Mouse (Mus musculus) small intestine, adult 2 months (tissue): ENCODE results near the gene Acox1. TPM values are rescaled to one million over a fixed set of nuclear protein-coding genes. Genes with fewer than 3 reads are reported as not detected.

Experiments used
- H3K27ac ChIP-seq: fragments of 200-500 bp; 2 replicates; pipeline ENCODE4 v1.5.1; 2012; ENCODE audit warnings: low read depth, low read length, control low read depth, inconsistent platforms; ENCODE audit not compliant: insufficient read depth
- H3K27me3 ChIP-seq: fragments of 200-500 bp; 2 replicates; pipeline ENCODE4 v1.6.1; 2012; ENCODE audit warnings: mild to moderate bottlenecking, moderate library complexity, low read length, inconsistent platforms; ENCODE audit not compliant: control insufficient read depth, insufficient read depth
- H3K36me3 ChIP-seq: fragments of 200-500 bp; 2 replicates; pipeline ENCODE4 v1.6.1; 2012; ENCODE audit warnings: mild to moderate bottlenecking, low read length, control low read depth, inconsistent platforms; ENCODE audit not compliant: control insufficient read depth, insufficient read depth
- H3K4me1 ChIP-seq: fragments of 200-500 bp; 2 replicates; pipeline ENCODE4 v1.6.1; 2012; ENCODE audit warnings: low read length, inconsistent platforms, mixed read lengths; ENCODE audit not compliant: control insufficient read depth, insufficient read depth, insufficient read length
- H3K4me3 ChIP-seq: fragments of 200-500 bp; 2 replicates; pipeline ENCODE4 v1.5.1; 2012; ENCODE audit warnings: low read depth, mild to moderate bottlenecking, control low read depth, inconsistent platforms, low read length, moderate library complexity
- CTCF ChIP-seq: fragments of 200-500 bp; IDR thresholded peaks from 2 replicates; pipeline ENCODE4 v1.5.1; 2012; ENCODE audit warnings: low read depth, mild to moderate bottlenecking, control low read depth, inconsistent platforms, low read length, moderate library complexity, mixed read lengths; ENCODE audit not compliant: insufficient replicate concordance, insufficient read length; ENCODE audit errors: extremely low read depth
- POLR2A ChIP-seq: fragments of 200-500 bp; IDR thresholded peaks from 2 replicates; pipeline ENCODE4 v1.6.1; 2012; ENCODE audit warnings: low read depth, mild to moderate bottlenecking, control low read depth, inconsistent platforms, low read length, moderate library complexity
- WGBS: fragments of 180-500 bp; shearing (Covaris S2); methylation state at CpG from one replicate; pipeline ENCODE4 v1.1.7; 2018; 5-methylcytosine and 5-hydroxymethylcytosine counted together
- polyA plus RNA-seq: library from polyadenylated mRNA; depleted of rRNA; stranded (reverse); fragments of >200 nt; gene quantifications from 2 replicates; pipeline ENCODE4 v1.2.3, GENCODE M21; 2012

Gene Acox1
- polyA plus RNA-seq, 1 experiment: 112 TPM

DNA sequence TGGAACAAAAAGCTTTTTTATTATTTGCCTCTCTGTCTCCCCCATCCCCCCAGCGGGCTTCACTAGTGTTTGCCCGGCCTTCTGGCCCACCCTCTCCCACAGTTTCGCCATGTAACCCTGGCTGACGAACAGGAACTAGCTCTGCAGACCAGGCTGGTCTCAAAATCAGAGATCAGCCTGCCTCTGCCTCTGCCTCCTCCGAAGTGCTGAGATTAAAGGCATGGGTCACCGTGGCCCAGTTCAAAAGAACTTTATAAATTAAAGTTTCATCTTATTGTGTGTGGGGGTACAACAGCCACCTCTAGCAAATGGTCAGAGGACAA lies 1.3 kb downstream of the Acox1 start:
- 80% methylated on average over 6 of the region's 6 CpGs for WGBS
- Histone ChIP-seq H3K36me3 (peaks cover 16% of the 10 kb centered on the region), H3K27ac (peak overlapping the region; percentile 70), H3K4me3 (peak overlapping the region; percentile 75), H3K27me3 (no peaks in the 10 kb centered on the region), H3K4me1 (peaks cover 15% of the 10 kb centered on the region)
- TF ChIP-seq CTCF (no peak), POLR2A (0 out of 2 replicates have a peak, but pooled peaks have one; percentile 23)

DNA sequence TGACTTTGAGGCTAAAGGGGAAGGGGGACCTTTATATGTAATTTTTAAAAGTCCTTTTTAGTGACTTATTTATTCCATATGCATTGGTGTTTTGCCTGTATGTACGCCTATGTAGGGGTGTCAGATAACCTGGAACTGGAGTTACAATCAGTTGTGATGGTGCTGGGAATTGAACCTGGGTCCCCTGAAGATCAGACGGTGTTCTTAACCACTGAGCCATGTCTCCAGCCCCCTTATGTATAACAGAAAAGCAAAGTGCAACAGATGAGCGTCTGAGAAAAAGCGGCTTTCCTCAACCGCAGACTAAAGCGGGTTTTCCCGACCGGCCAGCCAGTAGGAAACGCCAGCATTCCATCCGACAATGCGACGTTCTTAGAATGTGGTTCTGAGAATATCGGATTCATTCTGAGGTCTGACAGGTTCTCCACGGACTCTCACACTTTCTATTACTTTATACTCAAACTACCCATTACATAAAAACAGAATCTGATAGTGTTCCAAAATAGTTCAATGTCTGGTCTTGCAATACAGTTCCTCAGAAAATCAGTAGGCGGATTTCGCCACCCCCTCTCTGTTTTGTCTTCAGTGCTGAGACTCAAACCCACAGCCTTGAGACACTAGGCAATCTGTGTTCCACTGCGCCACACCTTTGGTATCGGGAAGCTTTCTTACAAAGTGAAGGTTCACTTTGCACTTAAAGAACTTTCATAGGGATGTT lies 1.8 kb downstream of the Acox1 start:
- 92% methylated on average over 18 of the region's 18 CpGs for WGBS
- peak overlapping the region; percentile 70; the same call in 1 of the 2 replicates for H3K27ac ChIP-seq
- no peaks in the 10 kb centered on the region for H3K27me3 ChIP-seq
- peaks cover 13% of the 10 kb centered on the region for H3K4me1 ChIP-seq
- no peak for TF ChIP-seq CTCF
- H3K4me3 ChIP-seq: peak overlapping the region; percentile 75
- H3K36me3 ChIP-seq: peaks cover 18% of the 10 kb centered on the region

DNA sequence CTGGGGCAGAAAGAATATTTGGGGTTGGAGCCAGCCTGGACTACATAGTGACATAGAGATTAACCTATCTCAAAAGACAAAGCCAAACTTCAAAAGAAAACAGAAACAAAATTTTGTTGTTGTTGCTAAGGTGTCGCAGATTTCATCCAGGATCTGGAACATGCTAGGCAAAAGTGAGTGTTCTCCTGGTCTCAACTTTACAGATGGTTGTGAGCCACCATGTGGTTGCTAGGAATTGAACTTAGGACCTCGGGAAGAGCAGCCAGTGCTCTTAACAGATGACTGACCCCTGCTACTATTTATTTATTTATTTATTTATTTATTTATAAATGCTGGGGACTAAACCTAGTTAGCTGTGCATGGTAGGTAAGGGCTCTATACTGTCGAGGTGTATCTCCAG lies 2.5 kb downstream of the Acox1 start:
- TF ChIP-seq CTCF: no peak
- no peak for TF ChIP-seq POLR2A
- no peak overlapping the region for H3K4me3 ChIP-seq
- peak overlapping the region; percentile 9; the same call in 1 of the 2 replicates for H3K27ac ChIP-seq
- WGBS: 64% methylated on average over 3 of the region's 3 CpGs
- H3K27me3 ChIP-seq: no peaks in the 10 kb centered on the region
- H3K4me1 ChIP-seq: peaks cover 12% of the 10 kb centered on the region
- H3K36me3 ChIP-seq: peaks cover 20% of the 10 kb centered on the region

DNA sequence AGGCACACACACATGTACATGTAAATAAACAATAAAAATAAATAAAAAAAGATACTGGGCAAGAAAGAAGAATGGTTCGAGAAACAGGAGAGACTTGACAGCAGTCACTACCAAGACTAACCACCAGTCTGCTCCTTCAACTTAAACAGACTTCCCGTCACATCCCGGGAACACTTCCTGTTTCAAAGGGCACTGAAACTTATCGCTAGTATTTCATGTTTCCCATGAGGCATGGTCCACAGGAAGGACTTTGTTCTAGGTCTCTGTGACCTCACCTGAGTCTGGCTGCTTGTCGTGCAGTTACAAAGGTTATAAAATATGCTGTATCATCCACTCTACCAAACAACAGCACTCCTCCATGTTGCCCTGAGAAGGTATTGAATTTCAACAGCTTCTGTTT lies 3.6 kb downstream of the Acox1 start:
- Histone ChIP-seq H3K4me1 (peaks cover 9% of the 10 kb centered on the region), H3K36me3 (peaks cover 26% of the 10 kb centered on the region), H3K27ac (peak overlapping the region; percentile 83), H3K4me3 (peak overlapping the region; percentile 45), H3K27me3 (no peaks in the 10 kb centered on the region)
- 14% methylated on average over 5 of the region's 5 CpGs for WGBS
- TF ChIP-seq POLR2A (no peak), CTCF (no peak)

DNA sequence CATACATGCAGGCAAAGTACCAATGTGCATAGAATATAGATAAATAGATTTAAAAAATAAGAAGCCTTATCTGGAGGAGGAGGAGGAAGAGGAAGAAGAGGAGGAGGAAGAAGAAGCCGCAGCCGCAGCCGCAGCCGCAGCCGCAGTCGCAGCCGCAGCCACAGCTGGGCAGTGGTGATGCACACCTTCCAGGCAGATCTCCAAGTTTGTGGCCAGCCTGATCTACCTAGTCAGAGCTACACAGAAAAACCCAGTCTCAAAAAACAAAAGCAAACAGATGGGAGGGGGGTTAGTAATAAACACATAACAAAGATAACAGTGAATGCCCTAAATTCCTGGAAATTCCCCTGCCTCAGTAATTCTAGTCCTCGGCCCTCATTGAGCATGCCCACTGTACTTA lies 4.2 kb downstream of the Acox1 start:
- TF ChIP-seq POLR2A (no peak), CTCF (no peak)
- peak overlapping the region; percentile 67 for H3K27ac ChIP-seq
- peak overlapping the region; percentile 34 for H3K4me3 ChIP-seq
- 85% methylated on average over 8 of the region's 8 CpGs for WGBS
- H3K27me3 ChIP-seq: no peaks in the 10 kb centered on the region
- H3K36me3 ChIP-seq: peaks cover 30% of the 10 kb centered on the region
- H3K4me1 ChIP-seq: peaks cover 7% of the 10 kb centered on the region

DNA sequence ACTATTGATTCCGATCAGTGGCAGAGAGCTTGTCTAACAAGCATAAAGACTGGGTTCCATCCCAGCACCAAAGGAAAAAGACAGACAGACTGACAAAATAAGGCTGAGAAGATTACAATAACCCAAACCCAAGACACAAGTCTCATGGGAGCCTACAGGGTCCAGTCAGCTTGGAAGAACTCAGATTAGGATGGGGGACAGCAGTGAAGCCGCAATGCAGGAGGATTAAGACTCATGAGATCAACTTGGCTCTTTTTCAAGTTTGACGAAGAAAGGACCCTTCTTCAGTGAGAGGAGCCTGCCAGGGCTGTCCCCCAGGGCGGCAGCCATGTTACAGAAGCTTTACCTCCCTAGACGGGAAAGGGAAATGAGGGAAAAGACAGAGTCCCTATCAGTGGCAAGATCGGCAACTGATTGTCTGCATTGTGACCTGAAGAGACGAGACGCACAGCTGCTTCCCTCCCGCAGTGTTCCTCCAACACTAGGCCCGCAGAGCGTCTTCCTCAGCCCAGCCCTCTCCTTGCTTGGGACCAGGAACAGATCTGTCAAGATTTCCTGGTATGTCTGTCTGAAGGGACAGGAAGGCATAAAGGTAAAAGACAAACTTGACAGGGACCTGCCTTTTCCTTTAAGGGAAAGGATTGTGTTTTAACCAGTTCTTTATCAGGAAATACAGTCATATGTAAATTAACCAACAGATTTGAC lies 11.5 kb downstream of the Acox1 start:
- Histone ChIP-seq H3K4me3 (no peak overlapping the region), H3K4me1 (peaks cover 4% of the 10 kb centered on the region; the same call in 1 of the 2 replicates), H3K27ac (no peak overlapping the region), H3K27me3 (no peaks in the 10 kb centered on the region), H3K36me3 (peaks cover 71% of the 10 kb centered on the region)
- TF ChIP-seq POLR2A (no peak), CTCF (no peak)
- WGBS: 75% methylated on average over 11 of the region's 11 CpGs

DNA sequence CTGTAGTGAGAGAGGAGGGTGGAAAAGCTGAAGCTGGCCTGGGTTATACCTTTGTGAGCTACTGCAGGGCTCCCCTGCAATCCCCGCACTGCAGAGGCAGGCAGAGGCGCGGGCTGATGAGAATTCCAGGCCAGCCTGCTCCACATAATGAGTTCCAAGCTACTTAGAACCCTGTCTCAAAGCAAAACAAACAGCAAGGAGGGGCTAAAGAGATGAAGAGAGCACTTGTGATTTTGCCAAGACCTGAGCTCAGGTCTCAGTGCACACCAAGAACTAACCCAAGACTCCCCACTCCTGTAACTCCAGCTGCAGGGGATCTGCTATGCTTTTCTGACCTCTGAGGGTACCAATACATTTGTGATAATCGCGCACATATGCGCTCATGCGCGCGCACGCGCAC lies 12.5 kb downstream of the Acox1 start:
- no peak for TF ChIP-seq POLR2A
- TF ChIP-seq CTCF: no peak
- Histone ChIP-seq H3K36me3 (peaks cover 76% of the 10 kb centered on the region), H3K4me3 (no peak overlapping the region), H3K27me3 (no peaks in the 10 kb centered on the region), H3K27ac (no peak overlapping the region), H3K4me1 (peaks cover 4% of the 10 kb centered on the region; the same call in 1 of the 2 replicates)
- WGBS: 94% methylated on average over 11 of the region's 11 CpGs
